Mouse (Mus musculus) liver, postnatal 0 days (tissue): Measurements from ENCODE around the gene Tln2. TPM values are rescaled to one million over a fixed set of nuclear protein-coding genes. Genes with fewer than 3 reads are reported as not detected.

ENCODE experiments used
- ATAC-seq: fragments of 200-750 bp; cut with Nextera tagmentation; 2 replicates; pipeline ENCODE4 v1.8.0; 2017; ENCODE audit warnings: mild to moderate bottlenecking, moderate library complexity
- DNase-seq: peaks from one replicate; pipeline ENCODE4 v3.0.0-alpha.2; 2016
- H3K27ac ChIP-seq: fragments of 300-500 bp; sonication (generic); 2 replicates; pipeline ENCODE4 v1.5.1; 2014; ENCODE audit warnings: antibody characterized with exemption, moderate library complexity, mild to moderate bottlenecking, low read depth
- H3K27me3 ChIP-seq: fragments of 300-500 bp; sonication (generic); 2 replicates; pipeline ENCODE4 v1.6.1; 2014; ENCODE audit warnings: low read length, control low read depth, mixed read lengths; ENCODE audit not compliant: insufficient read depth
- H3K36me3 ChIP-seq: fragments of 300-500 bp; sonication (generic); replicated peaks from 2 replicates; pipeline ENCODE4 v1.6.1; 2014; ENCODE audit warnings: mild to moderate bottlenecking, control low read depth, low read length, moderate library complexity, mixed read lengths; ENCODE audit not compliant: insufficient read depth
- H3K4me1 ChIP-seq: fragments of 300-500 bp; sonication (generic); 2 replicates; pipeline ENCODE4 v1.6.1; 2014; ENCODE audit warnings: antibody characterized with exemption, mild to moderate bottlenecking, control low read depth; ENCODE audit not compliant: insufficient read depth
- H3K4me2 ChIP-seq: fragments of 300-500 bp; sonication (generic); 2 replicates; pipeline ENCODE4 v1.6.1; 2014; ENCODE audit warnings: low read depth, mild to moderate bottlenecking, low read length, moderate library complexity, mixed read lengths
- H3K4me3 ChIP-seq: fragments of 300-500 bp; sonication (generic); 2 replicates; pipeline ENCODE4 v1.5.1; 2014; ENCODE audit warnings: low read depth, low read length
- H3K9ac ChIP-seq: fragments of 300-500 bp; sonication (generic); replicated peaks from 2 replicates; pipeline ENCODE4 v1.6.1; 2014; ENCODE audit warnings: mild to moderate bottlenecking, moderate library complexity
- H3K9me3 ChIP-seq: fragments of 300-500 bp; sonication (generic); 2 replicates; pipeline ENCODE4 v1.6.1; 2016; ENCODE audit warnings: mild to moderate bottlenecking, control low read depth, low read length, mixed read lengths
- CTCF ChIP-seq: sonication (generic); IDR thresholded peaks from 2 replicates; pipeline ENCODE4 v1.5.1; 2016; ENCODE audit warnings: antibody characterized with exemption, low read depth
- EP300 ChIP-seq: IDR thresholded peaks from 2 replicates; pipeline ENCODE4 v1.6.1; 2016; ENCODE audit warnings: antibody characterized with exemption, low read depth, mild to moderate bottlenecking
- WGBS: fragments of 180-500 bp; shearing (Covaris S2); extraction: QIAGEN DNeasy Blood & Tissue Kit; methylation state at CpG from one replicate; pipeline ENCODE4 v1.1.7; 2014; ENCODE audit not compliant: insufficient replicate concordance; 5-methylcytosine and 5-hydroxymethylcytosine counted together
- polyA plus RNA-seq: library from polyadenylated mRNA; unstranded; fragments of >200 nt; fragmentation: Nextera tagmentation; extraction: Ambion mirVana; gene quantifications from 2 replicates; pipeline ENCODE4 v1.2.1, GENCODE M21; 2015

Gene Tln2
- polyA plus RNA-seq, 1 experiment from 2014 or later, result 3.5 TPM

DNA sequence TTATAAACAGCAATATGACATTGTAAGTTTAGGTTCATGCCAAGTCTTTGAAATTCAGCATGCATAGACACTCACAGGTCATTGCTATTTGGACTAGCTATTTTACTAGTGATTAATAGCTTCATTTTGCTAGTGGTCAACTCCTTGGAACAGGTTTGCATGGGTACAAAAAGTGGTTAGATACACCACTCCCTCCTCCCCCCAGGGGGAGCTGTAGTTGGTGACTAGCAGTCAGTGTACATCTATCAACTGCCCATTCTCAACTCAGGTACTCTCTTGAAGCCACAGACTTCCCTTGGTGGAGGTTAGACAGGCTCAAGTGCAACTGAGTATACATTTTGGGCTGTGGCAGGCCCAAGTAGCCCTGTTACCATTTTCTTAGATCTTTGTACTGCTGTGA lies 256.5 kb downstream of the Tln2 start:
- Histone ChIP-seq H3K27me3 (no peaks in the 10 kb centered on the region), H3K9ac (no peak overlapping the region), H3K4me1 (peaks cover 3% of the 10 kb centered on the region; the same call in 1 of the 2 replicates), H3K9me3 (no peaks in the 10 kb centered on the region), H3K36me3 (no peaks in the 10 kb centered on the region), H3K4me3 (no peak overlapping the region), H3K27ac (no peak overlapping the region), H3K4me2 (no peak overlapping the region)
- DNase-seq (no peak), ATAC-seq (no peak)
- TF ChIP-seq EP300 (no peak), CTCF (peak; percentile 17; the same call in 1 of the 2 replicates)

DNA sequence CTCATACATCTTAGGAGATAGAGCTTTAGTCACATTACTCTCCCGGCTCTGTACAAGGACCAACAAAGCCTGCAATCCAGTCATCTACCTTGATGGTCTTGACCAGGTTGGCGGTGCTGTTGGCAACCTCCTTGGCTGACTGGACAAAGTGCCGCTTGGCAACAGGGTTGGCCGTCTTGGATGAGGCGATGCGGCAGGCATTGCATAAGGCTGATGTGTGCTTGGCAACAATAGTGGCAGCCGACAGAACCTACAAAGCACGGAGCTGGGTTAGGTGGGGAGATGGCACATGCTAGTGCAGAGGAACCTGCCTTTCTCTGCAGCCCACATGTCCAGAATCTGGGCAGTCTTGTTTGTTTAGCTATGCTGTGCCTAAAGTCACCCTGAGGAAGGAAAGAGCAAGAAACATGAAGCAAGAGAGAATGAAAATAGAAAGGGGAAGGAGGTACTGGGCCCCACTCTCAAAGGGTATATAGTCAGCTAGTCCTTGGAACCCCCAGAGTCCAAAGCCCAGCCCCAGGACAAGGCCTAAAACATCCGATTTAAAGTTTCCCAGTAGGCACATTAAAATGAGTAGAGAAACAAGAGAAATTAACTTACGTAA lies 257.0 kb downstream of the Tln2 start:
- Histone ChIP-seq H3K4me3 (no peak overlapping the region), H3K27me3 (no peaks in the 10 kb centered on the region), H3K27ac (peak overlapping the region; percentile 7; the same call in 1 of the 2 replicates), H3K9ac (no peak overlapping the region), H3K4me2 (no peak overlapping the region), H3K9me3 (no peaks in the 10 kb centered on the region), H3K36me3 (no peaks in the 10 kb centered on the region), H3K4me1 (peaks cover 3% of the 10 kb centered on the region; the same call in 1 of the 2 replicates)
- 69% methylated on average over 10 of the region's 10 CpGs for WGBS
- ATAC-seq (no peak), DNase-seq (no peak)
- TF ChIP-seq CTCF (no peak), EP300 (no peak)

DNA sequence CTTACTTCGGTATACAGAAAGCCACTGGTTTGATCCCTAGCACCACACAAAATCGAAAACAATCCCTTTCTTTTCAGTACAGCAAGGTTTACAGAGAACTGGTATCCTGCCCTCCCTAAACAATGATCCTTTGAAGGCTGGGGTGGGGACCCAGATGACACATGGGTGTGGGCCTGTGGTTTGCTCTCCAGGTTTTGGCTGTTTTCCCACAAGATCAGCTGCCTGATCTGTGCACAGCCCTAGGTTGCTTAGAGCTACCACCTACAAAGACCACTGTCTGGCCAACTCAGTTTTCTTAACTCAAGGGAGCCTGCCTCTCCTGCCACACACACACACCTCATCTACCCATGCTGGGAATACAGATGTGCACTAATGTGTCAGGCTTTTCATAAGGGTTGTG lies 257.9 kb downstream of the Tln2 start:
- Histone ChIP-seq H3K4me3 (no peak overlapping the region), H3K9me3 (no peaks in the 10 kb centered on the region), H3K4me2 (no peak overlapping the region), H3K27ac (no peak overlapping the region), H3K9ac (no peak overlapping the region), H3K36me3 (no peaks in the 10 kb centered on the region), H3K4me1 (peaks cover 3% of the 10 kb centered on the region; the same call in 1 of the 2 replicates), H3K27me3 (no peaks in the 10 kb centered on the region)
- WGBS, result 77% methylated on average over 2 of the region's 2 CpGs
- DNase-seq, result no peak
- no peak for ATAC-seq
- TF ChIP-seq EP300 (no peak), CTCF (no peak)

DNA sequence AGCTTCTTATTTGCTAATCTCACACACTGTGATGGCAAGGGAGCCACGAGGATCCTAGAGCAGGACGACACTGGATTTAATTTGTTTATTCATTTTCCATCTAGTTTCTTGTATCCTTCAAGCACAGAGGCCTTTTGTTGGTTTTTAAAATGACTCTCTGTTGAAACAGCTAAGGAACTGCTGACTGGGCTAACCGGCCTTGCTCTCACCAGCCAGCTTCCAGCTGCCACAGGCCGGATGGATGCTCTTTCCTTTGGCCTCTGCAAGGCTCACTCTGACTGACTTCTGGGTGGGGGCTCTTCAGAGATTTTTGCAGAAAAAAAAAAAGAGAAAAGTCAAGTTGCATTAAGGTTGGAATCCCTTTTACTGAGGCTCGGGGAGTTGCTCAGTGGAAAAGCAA lies 258.7 kb downstream of the Tln2 start:
- H3K9me3 ChIP-seq, result no peaks in the 10 kb centered on the region
- no peak overlapping the region for H3K27ac ChIP-seq
- WGBS, result 79% methylated on average over 5 of the region's 5 CpGs
- peaks cover 3% of the 10 kb centered on the region; the same call in 1 of the 2 replicates for H3K4me1 ChIP-seq
- H3K9ac ChIP-seq, result no peak overlapping the region
- DNase-seq (no peak), ATAC-seq (no peak)
- no peaks in the 10 kb centered on the region for H3K27me3 ChIP-seq
- H3K4me2 ChIP-seq, result no peak overlapping the region
- no peaks in the 10 kb centered on the region for H3K36me3 ChIP-seq
- no peak for TF ChIP-seq CTCF
- TF ChIP-seq EP300, result no peak
- H3K4me3 ChIP-seq, result no peak overlapping the region

DNA sequence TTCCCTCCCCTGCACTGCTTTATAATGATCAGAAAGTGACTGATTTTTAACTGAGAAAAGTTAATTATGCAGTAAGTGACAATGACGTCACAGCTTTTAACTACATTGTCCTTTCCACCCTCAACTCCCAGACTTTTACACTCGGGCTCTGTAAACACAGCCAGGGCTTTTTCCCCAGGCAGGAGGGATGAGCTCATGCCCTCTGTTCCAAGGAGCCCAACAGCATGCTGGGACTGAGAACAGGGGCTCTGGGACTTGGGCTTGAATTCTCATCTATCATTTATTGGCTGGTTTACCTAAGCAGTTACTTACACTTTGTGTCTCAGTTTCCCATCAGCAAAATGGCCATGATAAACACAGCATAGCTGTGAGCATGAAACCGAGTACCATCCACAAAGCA lies 259.2 kb downstream of the Tln2 start:
- ATAC-seq (no peak), DNase-seq (no peak)

DNA sequence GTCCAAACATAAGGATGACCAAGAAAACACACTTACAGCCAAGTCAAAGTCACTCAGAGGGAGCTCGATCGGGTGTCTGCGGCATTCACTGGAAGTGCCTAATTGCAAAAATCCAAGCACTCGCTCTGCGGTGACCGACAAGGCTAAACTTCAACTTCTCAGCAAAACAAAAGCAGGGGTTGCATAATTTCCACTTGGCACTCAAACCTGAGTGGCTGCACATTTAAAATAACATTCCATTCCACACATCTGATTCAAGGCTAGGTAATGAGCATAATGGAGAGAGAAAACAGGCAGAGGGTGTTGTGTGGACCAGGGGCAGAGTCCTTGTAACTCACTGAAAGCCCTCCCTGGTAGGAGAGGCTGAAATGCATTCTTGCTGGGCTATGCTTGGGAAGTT lies 260.3 kb downstream of the Tln2 start:
- H3K27ac ChIP-seq, result no peak overlapping the region
- no peak overlapping the region for H3K4me3 ChIP-seq
- no peaks in the 10 kb centered on the region for H3K9me3 ChIP-seq
- H3K9ac ChIP-seq, result no peak overlapping the region
- no peak for ATAC-seq
- no peak for DNase-seq
- H3K4me1 ChIP-seq, result peaks cover 3% of the 10 kb centered on the region; the same call in 1 of the 2 replicates
- no peak overlapping the region for H3K4me2 ChIP-seq
- 0 out of 2 replicates have a peak, but pooled peaks cover 3% of the 10 kb centered on the region for H3K36me3 ChIP-seq
- WGBS, result 60% methylated on average over 6 of the region's 6 CpGs
- TF ChIP-seq CTCF, result no peak
- TF ChIP-seq EP300, result no peak
- H3K27me3 ChIP-seq, result no peaks in the 10 kb centered on the region

More for the DNA sequence above, 259.2 kb downstream of the Tln2 start:
- WGBS, result 47% methylated on average over 3 of the region's 3 CpGs
- Histone ChIP-seq H3K9me3 (no peaks in the 10 kb centered on the region), H3K9ac (no peak overlapping the region), H3K36me3 (0 out of 2 replicates have a peak, but pooled peaks cover under 1% of the 10 kb centered on the region), H3K27ac (no peak overlapping the region), H3K4me2 (no peak overlapping the region), H3K4me3 (no peak overlapping the region), H3K4me1 (peaks cover 3% of the 10 kb centered on the region; the same call in 1 of the 2 replicates), H3K27me3 (no peaks in the 10 kb centered on the region)
- no peak for TF ChIP-seq EP300
- no peak for TF ChIP-seq CTCF
